In the genomic region with DNA sequence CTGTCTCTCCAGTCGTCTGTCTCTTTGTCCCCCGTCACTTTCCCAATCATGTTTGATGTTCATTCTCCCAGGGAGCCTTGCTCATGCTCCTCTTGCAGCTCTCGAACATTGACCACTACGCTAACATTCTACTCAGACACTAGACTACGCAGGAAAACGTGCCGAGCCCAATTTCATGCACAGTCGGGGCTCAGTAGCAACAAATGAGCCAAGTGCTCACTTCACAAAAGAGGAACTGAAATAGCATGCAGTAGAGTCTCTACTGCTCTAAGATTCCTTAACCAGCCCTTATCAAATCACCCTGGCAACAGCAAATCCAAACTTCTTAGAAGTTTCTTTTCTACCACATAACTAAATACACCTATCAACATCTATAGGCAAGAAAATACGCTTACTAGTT, we compare ENCODE assay signal across 19 mouse cellular contexts.
DNase-seq lines count a peak whose midpoint lies in the region; ATAC-seq and TF ChIP-seq lines count a peak whose summit lies in the region.
"Had no signal": no experiment of that assay in that cellular context is flagged by ENCODE, and none has a peak within 500 bp of the region (broad histone marks: within the 10 kb centered on the region; RNA-seq: fewer than 3 reads in every experiment).

No protein-coding gene starts in this region.

- peak; percentile 9 to 18 for DNase-seq in cerebellum, postnatal 14 days
- DNase-seq in cerebellum, adult 9-11 months, result no peak
- DNase-seq in ovary, postnatal 14 days (ENCODE audit: low spot score), result no peak
- DNase-seq in forebrain, embryonic 14.5 days (ENCODE audit: low spot score), result no peak
- no peak for DNase-seq in kidney, adult 2 months
- DNase-seq: cerebellum, adult 18-20 months; gastrocnemius, postnatal 36 days; heart, postnatal 4 days; kidney, adult 18-20 months; kidney, postnatal 25 days; thymus, postnatal 25 days had no signal

- no peak overlapping the region for H3K27ac ChIP-seq in neural tube, embryonic 13.5 days (replicated peaks)
- no peak overlapping the region for H3K27ac ChIP-seq in neural tube, embryonic 15.5 days (replicated peaks)
- H3K27ac ChIP-seq in hindbrain, embryonic 16.5 days (ENCODE audit: low read depth, low read length), result no peak overlapping the region
- H3K27ac ChIP-seq in forebrain, embryonic 14.5 days (ENCODE audit: low read depth, low read length), result no peak overlapping the region
- no peak overlapping the region for H3K27ac ChIP-seq in kidney, adult 2 months (ENCODE audit: insufficient read depth, low read depth, low read length)
- H3K27ac ChIP-seq: lung, embryonic 15.5 days; neural tube, embryonic 12.5 days; stomach, embryonic 15.5 days had no signal

- H3K4me2 ChIP-seq in neural tube, embryonic 13.5 days, result no peak overlapping the region
- no peak overlapping the region for H3K4me2 ChIP-seq in neural tube, embryonic 15.5 days
- H3K4me2 ChIP-seq in hindbrain, embryonic 16.5 days (ENCODE audit: low read length), result no peak overlapping the region
- no peak overlapping the region for H3K4me2 ChIP-seq in forebrain, embryonic 14.5 days (ENCODE audit: low read length)
- H3K4me2 ChIP-seq: heart, embryonic 12.5 days; lung, embryonic 15.5 days; neural tube, embryonic 12.5 days; stomach, embryonic 15.5 days had no signal

- H3K27me3 ChIP-seq in neural tube, embryonic 13.5 days, result no peaks in the 10 kb centered on the region
- no peaks in the 10 kb centered on the region for H3K27me3 ChIP-seq in neural tube, embryonic 15.5 days (replicated peaks)
- H3K27me3 ChIP-seq in hindbrain, embryonic 16.5 days (replicated peaks; ENCODE audit: control insufficient read depth, insufficient read depth, low read length), result no peaks in the 10 kb centered on the region
- no peaks in the 10 kb centered on the region for H3K27me3 ChIP-seq in forebrain, embryonic 14.5 days (replicated peaks; ENCODE audit: control insufficient read depth, insufficient read depth, low read length)
- H3K27me3 ChIP-seq in kidney, adult 2 months (replicated peaks; ENCODE audit: control insufficient read depth, insufficient read depth, low read length), result no peaks in the 10 kb centered on the region
- H3K27me3 ChIP-seq: heart, embryonic 12.5 days; lung, embryonic 15.5 days; neural tube, embryonic 12.5 days; Patski; stomach, embryonic 15.5 days had no signal

- H3K36me3 ChIP-seq in neural tube, embryonic 13.5 days, result no peaks in the 10 kb centered on the region
- no peaks in the 10 kb centered on the region for H3K36me3 ChIP-seq in neural tube, embryonic 15.5 days
- H3K36me3 ChIP-seq in hindbrain, embryonic 16.5 days (ENCODE audit: control insufficient read depth, insufficient read depth, low read length), result no peaks in the 10 kb centered on the region
- H3K36me3 ChIP-seq in forebrain, embryonic 14.5 days (ENCODE audit: control insufficient read depth, insufficient read depth, low read length), result no peaks in the 10 kb centered on the region
- H3K36me3 ChIP-seq in kidney, adult 2 months (ENCODE audit: control insufficient read depth, insufficient read depth, low read length), result no peaks in the 10 kb centered on the region
- H3K36me3 ChIP-seq: heart, embryonic 12.5 days; lung, embryonic 15.5 days; neural tube, embryonic 12.5 days; stomach, embryonic 15.5 days had no signal

- 0 out of 2 replicates have a peak, but pooled peaks cover 3% of the 10 kb centered on the region for H3K4me1 ChIP-seq in neural tube, embryonic 13.5 days (replicated peaks)
- 0 out of 2 replicates have a peak, but pooled peaks cover 7% of the 10 kb centered on the region for H3K4me1 ChIP-seq in neural tube, embryonic 15.5 days
- H3K4me1 ChIP-seq in hindbrain, embryonic 16.5 days (ENCODE audit: control insufficient read depth, insufficient read depth, low read depth, low read length), result peaks cover 2% of the 10 kb centered on the region; the same call in 1 of the 2 replicates
- H3K4me1 ChIP-seq in forebrain, embryonic 14.5 days (ENCODE audit: control insufficient read depth, insufficient read depth, low read length), result no peaks in the 10 kb centered on the region
- no peaks in the 10 kb centered on the region for H3K4me1 ChIP-seq in kidney, adult 2 months (ENCODE audit: control insufficient read depth, insufficient read depth, low read length)
- H3K4me1 ChIP-seq: neural tube, embryonic 12.5 days; stomach, embryonic 15.5 days had no signal

- no peak for TF ChIP-seq POLR2A in kidney, adult 2 months (IDR thresholded peaks at IDR 0.05; ENCODE audit: low read depth, low read length)

- H3K4me3 ChIP-seq in neural tube, embryonic 13.5 days, result no peak overlapping the region
- H3K4me3 ChIP-seq in neural tube, embryonic 15.5 days (replicated peaks), result no peak overlapping the region
- no peak overlapping the region for H3K4me3 ChIP-seq in hindbrain, embryonic 16.5 days (ENCODE audit: low read length)
- no peak overlapping the region for H3K4me3 ChIP-seq in forebrain, embryonic 14.5 days (ENCODE audit: low read depth, low read length)
- no peak overlapping the region for H3K4me3 ChIP-seq in kidney, adult 2 months (ENCODE audit: insufficient read depth, low read depth, low read length)
- H3K4me3 ChIP-seq: heart, embryonic 12.5 days; lung, embryonic 15.5 days; neural tube, embryonic 12.5 days; stomach, embryonic 15.5 days had no signal

- ATAC-seq in neural tube, embryonic 13.5 days (ENCODE audit: low read depth), result peak; percentile 19; the same call in 1 of the 2 replicates
- ATAC-seq in neural tube, embryonic 15.5 days (ENCODE audit: low FRiP score), result no peak
- peak; percentile 62 for ATAC-seq in hindbrain, embryonic 16.5 days
- ATAC-seq in forebrain, embryonic 14.5 days, result no peak

- no peak for TF ChIP-seq CTCF in kidney, adult 2 months (conservative IDR thresholded peaks at IDR 0.05; ENCODE audit: insufficient read depth, insufficient read length, low read depth, low read length)

- no peaks in the 10 kb centered on the region for H3K9me3 ChIP-seq in neural tube, embryonic 13.5 days
- H3K9me3 ChIP-seq in neural tube, embryonic 15.5 days (replicated peaks), result no peaks in the 10 kb centered on the region
- no peaks in the 10 kb centered on the region for H3K9me3 ChIP-seq in hindbrain, embryonic 16.5 days (ENCODE audit: control insufficient read depth, low read length)
- H3K9me3 ChIP-seq in forebrain, embryonic 14.5 days (replicated peaks; ENCODE audit: control insufficient read depth, low read length), result no peaks in the 10 kb centered on the region
- H3K9me3 ChIP-seq: heart, embryonic 12.5 days; lung, embryonic 15.5 days; neural tube, embryonic 12.5 days; stomach, embryonic 15.5 days had no signal

- H3K9ac ChIP-seq in neural tube, embryonic 13.5 days, result no peak overlapping the region
- H3K9ac ChIP-seq in neural tube, embryonic 15.5 days (replicated peaks), result no peak overlapping the region
- H3K9ac ChIP-seq in hindbrain, embryonic 16.5 days (ENCODE audit: low read depth, low read length), result no peak overlapping the region
- H3K9ac ChIP-seq in forebrain, embryonic 14.5 days (ENCODE audit: low read length), result no peak overlapping the region
- H3K9ac ChIP-seq: heart, embryonic 12.5 days; lung, embryonic 15.5 days; neural tube, embryonic 12.5 days; stomach, embryonic 15.5 days had no signal

- 34% methylated on average over 9 of the region's 9 CpGs for WGBS in neural tube, embryonic 13.5 days
- WGBS in neural tube, embryonic 15.5 days, result 41% methylated on average over 9 of the region's 9 CpGs
- WGBS in hindbrain, embryonic 16.5 days, result 41% methylated on average over 9 of the region's 9 CpGs
- 78% methylated on average over 9 of the region's 9 CpGs for WGBS in forebrain, embryonic 14.5 days
- WGBS in kidney, adult 2 months, result 78% methylated on average over 9 of the region's 9 CpGs

Comparison
In these comparisons a context has a peak if more than half of its experiments do, and no peak if none do; other contexts are left out.
1. DNase-seq: peak in cerebellum, postnatal 14 days (2 of 2); none in cerebellum, adult 9-11 months (single experiment), ovary, postnatal 14 days (single experiment), forebrain, embryonic 14.5 days (single experiment) and kidney, adult 2 months (single experiment).
2. ATAC-seq: peak in neural tube, embryonic 13.5 days (single experiment) and hindbrain, embryonic 16.5 days (single experiment); none in neural tube, embryonic 15.5 days (single experiment) and forebrain, embryonic 14.5 days (single experiment).